Mouse (Mus musculus): ENCODE measurements around the gene Nol12.

DNA sequence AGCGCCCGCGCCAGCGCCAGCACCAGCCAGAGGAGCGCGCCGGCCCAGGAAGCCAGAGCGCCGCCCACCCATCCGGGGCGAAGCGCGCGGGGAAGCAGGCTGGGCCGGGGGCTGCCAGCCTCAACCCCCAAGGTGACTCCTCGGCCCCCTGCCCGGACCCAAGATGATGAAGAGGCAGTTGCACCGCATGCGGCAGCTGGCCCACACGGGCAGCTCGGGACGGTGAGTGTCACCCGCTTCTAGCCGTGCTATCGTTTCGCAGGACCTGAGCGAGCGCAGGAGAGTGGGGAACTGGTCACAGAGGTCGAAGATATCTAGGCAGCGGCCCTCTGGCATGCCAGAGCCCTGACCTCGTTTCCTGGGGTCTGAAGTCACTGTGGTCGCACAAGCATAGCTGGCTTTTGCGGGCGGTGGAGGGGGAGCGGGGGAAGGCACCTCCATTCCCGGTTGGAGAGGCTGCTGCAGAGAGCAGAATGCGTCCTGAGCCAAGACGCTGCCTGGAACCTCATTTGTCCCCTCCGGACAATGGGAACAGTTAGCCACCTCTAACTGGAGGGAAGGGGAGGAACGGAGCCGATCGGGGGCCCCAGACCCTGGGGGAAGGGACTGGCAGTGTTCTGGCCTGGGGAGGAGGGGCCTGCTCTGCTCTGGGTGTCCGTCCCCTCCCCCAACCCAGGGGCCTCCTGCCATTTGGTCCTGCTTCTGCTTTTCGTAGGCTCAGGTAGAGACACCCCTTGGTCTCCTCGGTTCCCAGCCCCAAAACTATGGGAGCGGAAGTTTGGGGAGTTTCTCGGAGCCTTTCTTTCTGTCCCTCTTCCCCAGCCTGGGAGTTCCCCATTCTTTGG is 34.8 kb upstream of the Nol12 start, which contains the start of gene Sh3bp1:
- TF ChIP-seq GATA1 (IDR thresholded peaks at IDR 0.05; ENCODE audit: borderline replicate concordance, low read length), result no peak
- no peak for TF ChIP-seq FLI1 (IDR thresholded peaks at IDR 0.05; ENCODE audit: low read length)
